Mouse (Mus musculus) limb, embryonic 14.5 days (tissue): ENCODE measurements at regions not wholly inside any gene's neighbourhood (a gene's known extent, or its start where the extent isn't known, plus 50 kb on each side); places are given as distances from the start of the nearest gene placed in this dataset.

Source experiments
- ATAC-seq: fragments of 200-750 bp; cut with Nextera tagmentation; 2 replicates; pipeline ENCODE4 v1.8.0; 2017; ENCODE audit warnings: low read depth, moderate number of reproducible peaks, moderate TSS enrichment; ENCODE audit not compliant: low FRiP score
- DNase-seq: peaks from one replicate; pipeline ENCODE4 v3.0.0-alpha.2; 2015; ENCODE audit warnings: low spot score
- H3K27ac ChIP-seq: fragments of 300-500 bp; sonication (generic); replicated peaks from 2 replicates; pipeline ENCODE4 v1.5.1; 2014; ENCODE audit warnings: low read depth, mild to moderate bottlenecking, low read length, moderate library complexity, mixed read lengths
- H3K27me3 ChIP-seq: fragments of 300-500 bp; sonication (generic); 2 replicates; pipeline ENCODE4 v1.6.1; 2014; ENCODE audit warnings: low read length, mixed read lengths; ENCODE audit not compliant: control insufficient read depth, insufficient read depth
- H3K36me3 ChIP-seq: fragments of 300-500 bp; sonication (generic); 2 replicates; pipeline ENCODE4 v1.6.1; 2014; ENCODE audit warnings: mild to moderate bottlenecking, low read length, moderate library complexity, mixed read lengths; ENCODE audit not compliant: control insufficient read depth, insufficient read depth
- H3K4me1 ChIP-seq: fragments of 300-500 bp; sonication (generic); 2 replicates; pipeline ENCODE4 v1.6.1; 2014; ENCODE audit warnings: antibody characterized with exemption, low read length, mixed read lengths; ENCODE audit not compliant: control insufficient read depth, insufficient read depth
- H3K4me2 ChIP-seq: fragments of 300-500 bp; sonication (generic); replicated peaks from 2 replicates; pipeline ENCODE4 v1.6.1; 2014; ENCODE audit warnings: low read depth, mild to moderate bottlenecking, low read length, moderate library complexity; ENCODE audit not compliant: severe bottlenecking
- H3K4me3 ChIP-seq: fragments of 300-500 bp; sonication (generic); replicated peaks from 2 replicates; pipeline ENCODE4 v1.5.1; 2014; ENCODE audit warnings: low read length
- H3K9ac ChIP-seq: fragments of 300-500 bp; sonication (generic); 2 replicates; pipeline ENCODE4 v1.6.1; 2014; ENCODE audit warnings: mild to moderate bottlenecking, low read depth, low read length, moderate library complexity; ENCODE audit not compliant: severe bottlenecking
- H3K9me3 ChIP-seq: fragments of 300-500 bp; sonication (generic); 2 replicates; pipeline ENCODE4 v1.6.1; 2016; ENCODE audit warnings: low read length; ENCODE audit not compliant: control insufficient read depth
- POLR2A ChIP-seq: fragments of 200-500 bp; IDR thresholded peaks from 2 replicates; pipeline ENCODE4 v1.8.0; 2012; ENCODE audit warnings: inconsistent platforms, mild to moderate bottlenecking, moderate library complexity, borderline replicate concordance; ENCODE audit not compliant: insufficient read depth, insufficient read length; ENCODE audit errors: extremely low read depth
- WGBS: fragments of 180-500 bp; shearing (Covaris S2); extraction: QIAGEN DNeasy Blood & Tissue Kit; methylation state at CpG from one replicate; pipeline ENCODE4 v1.1.7; 2014; 5-methylcytosine and 5-hydroxymethylcytosine counted together

GRCm38 (mm10) chr1:142605224-142605623 lies 1035.2 kb upstream of the B3galt2 start:
- H3K9ac ChIP-seq, result no peak overlapping the region
- no peak for TF ChIP-seq POLR2A
- H3K4me1 ChIP-seq, result no peaks in the 10 kb centered on the region
- H3K4me3 ChIP-seq, result no peak overlapping the region
- no peaks in the 10 kb centered on the region for H3K27me3 ChIP-seq
- H3K4me2 ChIP-seq, result no peak overlapping the region
- no peaks in the 10 kb centered on the region for H3K36me3 ChIP-seq
- no peak for ATAC-seq
- no peak for DNase-seq
- no peak overlapping the region for H3K27ac ChIP-seq
- WGBS, result 82% methylated on average over 2 of the region's 2 CpGs
- no peaks in the 10 kb centered on the region for H3K9me3 ChIP-seq

GRCm38 (mm10) chr1:142606082-142606481 lies 1034.4 kb upstream of the B3galt2 start:
- Histone ChIP-seq H3K36me3 (no peaks in the 10 kb centered on the region), H3K4me1 (no peaks in the 10 kb centered on the region), H3K4me3 (no peak overlapping the region), H3K27ac (no peak overlapping the region), H3K9me3 (no peaks in the 10 kb centered on the region), H3K27me3 (no peaks in the 10 kb centered on the region), H3K4me2 (no peak overlapping the region), H3K9ac (no peak overlapping the region)
- 97% methylated on average over 1 of the region's 1 CpGs for WGBS
- TF ChIP-seq POLR2A, result no peak
- no peak for DNase-seq
- ATAC-seq, result no peak

GRCm38 (mm10) chr1:142621464-142621863 lies 1019.0 kb upstream of the B3galt2 start:
- no peak overlapping the region for H3K27ac ChIP-seq
- ATAC-seq (no peak), DNase-seq (no peak)
- no peak overlapping the region for H3K4me2 ChIP-seq
- H3K9me3 ChIP-seq, result no peaks in the 10 kb centered on the region
- TF ChIP-seq POLR2A, result no peak
- H3K36me3 ChIP-seq, result no peaks in the 10 kb centered on the region
- WGBS, result 85% methylated on average over 2 of the region's 2 CpGs
- H3K27me3 ChIP-seq, result no peaks in the 10 kb centered on the region
- H3K9ac ChIP-seq, result no peak overlapping the region
- no peaks in the 10 kb centered on the region for H3K4me1 ChIP-seq
- H3K4me3 ChIP-seq, result no peak overlapping the region

GRCm38 (mm10) chr1:142624303-142624702 lies 1016.2 kb upstream of the B3galt2 start:
- TF ChIP-seq POLR2A, result no peak
- no peaks in the 10 kb centered on the region for H3K9me3 ChIP-seq
- no peak overlapping the region for H3K27ac ChIP-seq
- no peaks in the 10 kb centered on the region for H3K4me1 ChIP-seq
- H3K4me3 ChIP-seq, result no peak overlapping the region
- no peaks in the 10 kb centered on the region for H3K36me3 ChIP-seq
- DNase-seq (no peak), ATAC-seq (no peak)
- H3K9ac ChIP-seq, result no peak overlapping the region
- 46% methylated on average over 4 of the region's 4 CpGs for WGBS
- H3K27me3 ChIP-seq, result no peaks in the 10 kb centered on the region
- no peak overlapping the region for H3K4me2 ChIP-seq

- Histone ChIP-seq H3K27ac (no peak overlapping the region), H3K4me3 (no peak overlapping the region), H3K36me3 (no peaks in the 10 kb centered on the region), H3K4me1 (no peaks in the 10 kb centered on the region), H3K27me3 (no peaks in the 10 kb centered on the region), H3K9ac (no peak overlapping the region), H3K4me2 (no peak overlapping the region), H3K9me3 (no peaks in the 10 kb centered on the region)
- WGBS, result 91% methylated on average over 2 of the region's 2 CpGs
- ATAC-seq (no peak), DNase-seq (no peak)
- TF ChIP-seq POLR2A, result no peak
Measured at GRCm38 (mm10) chr1:142655289-142655688, 985.2 kb upstream of the B3galt2 start.

- no peak for TF ChIP-seq POLR2A
- DNase-seq, result no peak
- Histone ChIP-seq H3K4me1 (no peaks in the 10 kb centered on the region), H3K36me3 (no peaks in the 10 kb centered on the region), H3K9me3 (no peaks in the 10 kb centered on the region), H3K9ac (no peak overlapping the region), H3K27me3 (no peaks in the 10 kb centered on the region), H3K4me3 (no peak overlapping the region), H3K27ac (no peak overlapping the region), H3K4me2 (no peak overlapping the region)
- 73% methylated on average over 4 of the region's 4 CpGs for whole genome bisulfite sequencing
- ATAC-seq, result no peak
Measured at GRCm38 (mm10) chr1:142665262-142665661, 975.2 kb upstream of the B3galt2 start.
